Mouse (Mus musculus): Measurements from ENCODE around the gene Zfp367. TPM values are rescaled to one million over a fixed set of nuclear protein-coding genes. Genes with fewer than 3 reads are reported as not detected.

The Zfp367 gene
- total RNA-seq (2021) = 10 to 100 TPM; 21.0 to 25.3 TPM

DNA sequence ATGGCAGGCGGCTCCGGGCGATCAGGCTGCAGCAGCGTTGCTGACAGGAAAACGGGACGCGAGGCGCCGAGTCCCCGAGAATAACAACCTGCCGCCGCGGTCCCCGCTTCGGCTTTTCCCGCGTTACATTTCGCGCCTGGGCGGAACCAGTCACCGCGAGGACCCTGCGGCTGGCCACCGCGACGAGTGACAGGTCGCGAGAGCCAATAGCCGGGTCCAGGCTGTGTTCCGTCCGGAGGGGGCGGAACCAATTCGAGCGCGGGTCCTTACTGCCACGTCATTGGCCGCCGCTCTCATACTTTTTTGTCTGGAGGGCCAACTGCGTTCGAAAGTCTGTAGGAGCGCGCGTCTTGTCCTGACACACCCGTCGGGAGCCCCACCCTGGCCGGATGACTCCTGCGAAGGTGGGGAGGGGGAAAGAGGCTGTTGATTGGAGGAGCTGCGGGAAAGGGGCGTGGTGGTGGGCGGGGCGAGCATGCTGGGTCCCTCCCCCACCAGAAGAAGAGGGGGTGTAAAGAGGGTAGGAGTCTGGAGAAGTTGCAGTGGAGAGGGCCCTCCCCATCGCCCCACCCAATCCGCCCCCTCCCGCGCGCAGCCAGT is at the start of gene Zfp367:
Gene Zfp367 (minus strand): TSS at position 120 of the 600 bp plus-strand sequence.
- intact Hi-C loops (cut with DNase I) = loop anchor here (1.0 to 10.0 kb wide), 2 partner anchors 8 to 282 kb away; partner anchors contain the start of genes Cdk20 and Habp4

DNA sequence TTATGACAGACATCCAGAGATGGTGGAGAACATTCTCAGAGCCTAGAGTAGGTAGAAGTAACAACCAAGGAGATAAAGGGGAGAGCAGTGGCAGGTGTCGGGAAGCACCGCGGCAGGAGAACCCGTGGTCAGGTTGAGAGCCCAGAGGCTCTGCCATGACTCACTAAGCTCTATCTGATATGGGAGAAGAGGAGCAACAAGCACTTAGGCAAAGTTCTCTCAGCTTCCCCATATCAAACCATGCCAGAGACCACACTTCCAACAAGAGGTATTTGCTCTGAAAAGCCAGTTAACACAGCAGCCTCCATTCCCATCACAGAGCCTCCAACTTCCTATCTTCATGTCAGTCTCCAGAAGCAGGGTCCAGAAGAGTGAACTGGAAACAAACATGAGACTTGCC is 47.9 kb upstream of the Zfp367 start:
- intact Hi-C loops (cut with DNase I) = no loop called here

More for the DNA sequence above, at the start of gene Zfp367:
- peak; percentile 97 to 98 for DNase-seq (ENCODE audit: low spot score in 2 of 2)

DNA sequence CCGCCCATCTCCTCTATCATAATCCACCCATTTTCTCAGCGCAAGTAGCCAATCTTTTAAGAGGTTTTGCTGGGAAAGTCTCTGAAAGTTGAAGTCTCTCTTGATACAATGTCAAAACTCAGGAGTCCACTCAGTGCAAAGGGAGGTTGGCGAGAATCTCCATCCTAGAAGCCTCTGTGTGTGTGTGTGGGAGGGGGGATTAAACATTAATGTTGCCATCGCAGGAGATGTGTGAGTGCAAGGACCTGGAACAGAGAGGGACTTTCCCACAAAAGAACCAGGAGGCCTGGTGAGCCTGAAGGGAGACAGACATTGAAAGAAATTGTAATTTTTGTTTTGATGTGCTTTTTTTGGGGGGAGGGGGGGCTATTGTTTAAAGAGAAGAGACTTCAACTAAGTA is 45.3 kb upstream of the Zfp367 start:
- DNase-seq (ENCODE audit: low spot score in 2 of 2) = no peak
- intact Hi-C loops (cut with DNase I) = no loop called here

More for the DNA sequence above, 47.9 kb upstream of the Zfp367 start:
- no peak for DNase-seq (ENCODE audit: low spot score in 2 of 2)

DNA sequence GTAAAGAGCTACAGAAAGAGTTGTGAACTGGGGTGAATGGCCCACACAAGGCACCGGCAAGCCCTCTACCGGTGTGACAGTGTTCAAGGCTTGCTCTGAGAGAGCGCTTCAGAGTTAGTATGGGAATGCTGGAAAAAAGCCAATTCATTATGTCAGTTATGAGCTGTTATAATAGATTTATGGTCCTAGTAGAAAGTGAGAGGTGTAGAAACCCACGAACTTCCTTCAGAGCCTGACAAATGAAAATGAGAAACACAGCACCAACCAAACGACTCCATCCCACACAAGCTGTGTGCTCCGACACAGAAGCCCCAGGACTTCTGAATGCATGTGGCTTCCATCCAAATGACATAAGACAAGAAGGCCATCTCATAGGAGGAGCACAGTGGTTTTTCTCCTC is 44.9 kb upstream of the Zfp367 start:
- DNase-seq (ENCODE audit: low spot score in 2 of 2) = no peak

DNA sequence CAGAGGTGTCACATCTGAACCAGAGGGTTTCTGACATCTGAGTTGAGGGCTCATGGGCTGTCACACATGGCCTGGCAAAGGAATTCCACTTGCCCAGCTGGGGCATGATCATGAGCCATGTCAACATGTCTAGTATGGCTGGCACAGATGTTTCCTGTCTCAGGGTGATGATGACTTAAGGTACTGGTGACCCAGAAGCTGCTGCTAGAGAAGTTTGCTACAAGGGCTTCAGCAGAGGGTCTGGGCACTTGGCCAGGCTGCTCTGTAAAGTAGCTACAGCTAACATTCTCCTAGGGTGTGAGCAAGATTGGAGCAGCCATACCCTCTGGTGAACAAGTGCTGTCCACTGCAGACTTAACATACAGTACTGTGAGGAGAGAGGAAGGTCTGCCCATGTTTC is 34.1 kb upstream of the Zfp367 start:
- intact Hi-C loops (cut with DNase I) = no loop called here

More for the DNA sequence above, 44.9 kb upstream of the Zfp367 start:
- intact Hi-C loops (cut with DNase I) = no loop called here

DNA sequence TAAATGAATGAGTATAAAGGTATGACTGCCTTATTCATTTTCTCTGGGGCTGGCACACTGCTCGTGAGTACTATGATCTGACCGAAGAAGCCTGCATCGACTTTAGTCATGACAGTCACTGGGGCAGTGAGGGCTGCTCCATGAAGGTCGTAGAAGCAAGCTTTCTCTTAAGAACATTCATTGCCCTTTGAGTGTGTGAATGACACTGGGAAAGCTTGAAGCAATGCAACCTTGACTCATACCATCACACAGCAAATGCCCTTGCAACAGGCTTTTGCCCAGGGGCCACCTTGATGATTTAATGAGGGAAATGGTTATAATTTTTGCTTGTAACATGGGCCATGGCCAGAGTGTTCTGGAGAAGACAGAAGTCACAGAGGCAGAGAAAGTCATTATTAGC is 33.5 kb upstream of the Zfp367 start:
- intact Hi-C loops (cut with DNase I) = no loop called here
- no peak for DNase-seq (ENCODE audit: low spot score in 2 of 2)

More for the DNA sequence above, 34.1 kb upstream of the Zfp367 start:
- DNase-seq (ENCODE audit: low spot score in 2 of 2) = no peak

DNA sequence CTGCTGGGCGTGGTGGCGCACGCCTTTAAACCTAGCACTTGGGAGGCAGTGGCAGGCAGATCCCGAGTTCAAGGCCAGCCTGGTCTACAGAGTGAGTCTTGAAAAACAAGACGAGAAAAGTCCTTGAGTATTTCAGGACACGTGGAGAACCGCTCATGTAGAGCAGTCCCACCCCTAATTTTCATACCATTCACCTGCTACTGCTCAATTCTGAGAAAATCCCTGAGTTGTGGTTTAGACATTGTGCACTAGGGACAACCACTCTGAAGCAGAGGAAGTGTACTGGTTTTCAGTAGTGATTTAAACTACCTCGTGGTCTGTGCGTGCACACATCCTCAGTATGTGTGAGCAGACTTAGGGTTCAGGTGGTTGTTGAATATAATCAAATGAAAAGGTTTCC is 32.6 kb upstream of the Zfp367 start:
- intact Hi-C loops (cut with DNase I) = no loop called here
- DNase-seq (ENCODE audit: low spot score in 2 of 2) = no peak

DNA sequence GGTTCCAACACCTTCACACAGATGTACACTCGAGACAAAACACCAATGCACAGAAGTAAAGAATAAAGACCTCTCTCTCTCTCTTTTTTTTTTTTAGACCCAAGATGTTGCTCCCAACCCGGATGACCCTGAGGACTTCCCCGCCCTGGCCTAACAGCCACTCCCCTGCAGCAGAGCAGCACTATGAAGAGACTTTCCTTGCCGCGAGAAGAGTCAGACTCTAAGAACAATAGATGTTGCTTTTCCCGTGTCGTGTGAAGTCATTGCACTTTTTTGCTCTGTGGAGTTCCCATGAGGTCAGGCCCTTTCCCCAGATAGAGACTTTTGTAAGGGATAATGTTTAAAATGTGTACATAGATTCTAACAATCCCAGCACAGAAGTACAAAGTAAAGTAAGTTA is 32.2 kb upstream of the Zfp367 start:
- no peak for DNase-seq (ENCODE audit: low spot score in 2 of 2)
- intact Hi-C loops (cut with DNase I) = no loop called here

DNA sequence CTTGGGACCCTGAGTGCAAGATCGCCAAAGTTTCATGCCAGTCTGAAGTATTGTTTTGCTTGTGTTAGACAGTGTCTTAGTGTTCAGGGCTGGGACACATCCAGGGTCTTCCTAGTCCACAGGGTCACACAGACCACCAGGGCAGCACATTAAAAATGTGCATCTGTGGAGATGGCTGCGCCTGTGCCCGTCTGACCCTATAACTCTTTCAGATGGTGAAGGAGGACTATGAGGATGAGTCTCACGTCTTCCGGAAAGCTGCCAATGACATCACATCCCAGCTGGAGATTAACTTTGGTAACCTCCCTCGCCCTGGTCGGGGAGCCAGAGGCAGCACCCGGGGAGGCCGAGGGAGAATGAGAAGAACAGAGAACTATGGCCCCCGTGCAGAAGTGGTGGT is 31.4 kb upstream of the Zfp367 start:
- intact Hi-C loops (cut with DNase I) = no loop called here
- no peak for DNase-seq (ENCODE audit: low spot score in 2 of 2)

DNA sequence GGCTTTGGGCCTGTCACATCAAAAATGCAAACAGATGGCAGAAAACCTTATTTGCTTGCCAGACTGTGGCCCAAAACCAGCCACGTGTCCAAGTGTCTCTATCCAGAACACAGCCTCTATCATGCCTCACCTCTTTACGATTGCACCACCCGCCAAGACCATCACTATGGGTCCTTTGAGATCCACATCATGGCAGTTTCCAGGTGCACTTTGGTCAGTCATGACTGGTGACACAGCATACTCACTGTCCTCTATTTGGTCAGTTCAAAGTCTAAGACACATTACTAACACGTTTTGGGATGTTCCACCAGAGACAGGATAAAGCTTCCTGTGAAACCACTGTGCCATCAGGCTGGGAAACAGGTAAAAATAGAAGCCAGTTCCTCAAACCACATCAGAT is 30.6 kb upstream of the Zfp367 start:
- no peak for DNase-seq (ENCODE audit: low spot score in 2 of 2)
- intact Hi-C loops (cut with DNase I) = no loop called here

DNA sequence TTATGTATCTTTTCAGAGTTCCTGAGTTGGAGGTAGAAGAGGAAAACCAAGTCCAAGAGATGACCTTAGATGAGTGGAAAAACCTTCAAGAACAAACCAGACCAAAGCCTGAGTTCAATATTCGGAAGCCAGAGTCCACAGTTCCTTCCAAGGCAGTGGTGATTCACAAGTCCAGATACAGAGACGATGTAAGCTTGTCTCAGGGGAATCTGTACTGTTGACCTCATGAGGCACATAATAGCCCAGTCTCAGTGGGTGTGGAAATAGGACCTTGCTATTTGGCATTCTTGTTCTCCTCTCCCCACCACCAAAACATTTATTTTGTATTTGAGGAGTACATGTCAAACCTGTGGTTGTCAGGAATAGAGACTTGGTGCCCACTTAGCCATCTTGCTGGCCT is 29.1 kb upstream of the Zfp367 start:
- no peak for DNase-seq (ENCODE audit: low spot score in 2 of 2)
- intact Hi-C loops (cut with DNase I) = no loop called here

DNA sequence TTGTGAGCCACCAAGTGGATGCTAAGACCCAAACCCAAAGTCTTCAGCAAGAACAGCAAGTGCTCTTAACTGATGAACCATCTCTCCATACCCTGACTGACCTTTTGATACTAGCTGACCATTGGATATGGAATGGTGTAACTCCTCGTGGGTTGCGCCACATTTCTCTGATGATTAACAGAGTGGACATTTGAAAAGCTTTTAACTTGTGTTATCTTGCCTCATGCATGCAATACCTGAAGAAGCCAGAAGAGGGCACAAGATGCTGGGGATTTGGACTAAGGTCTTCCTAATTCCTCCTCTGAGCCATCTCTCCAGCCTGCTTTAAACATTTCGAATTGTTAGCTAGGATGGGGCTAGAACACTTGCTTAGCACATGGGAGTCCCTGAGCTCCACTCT is 27.9 kb upstream of the Zfp367 start:
- intact Hi-C loops (cut with DNase I) = loop anchor here (2.0 kb wide), 1 partner anchor 126 kb away; no protein-coding TSS in a partner anchor
- DNase-seq (ENCODE audit: low spot score in 2 of 2) = peak; percentile 54 to 59

DNA sequence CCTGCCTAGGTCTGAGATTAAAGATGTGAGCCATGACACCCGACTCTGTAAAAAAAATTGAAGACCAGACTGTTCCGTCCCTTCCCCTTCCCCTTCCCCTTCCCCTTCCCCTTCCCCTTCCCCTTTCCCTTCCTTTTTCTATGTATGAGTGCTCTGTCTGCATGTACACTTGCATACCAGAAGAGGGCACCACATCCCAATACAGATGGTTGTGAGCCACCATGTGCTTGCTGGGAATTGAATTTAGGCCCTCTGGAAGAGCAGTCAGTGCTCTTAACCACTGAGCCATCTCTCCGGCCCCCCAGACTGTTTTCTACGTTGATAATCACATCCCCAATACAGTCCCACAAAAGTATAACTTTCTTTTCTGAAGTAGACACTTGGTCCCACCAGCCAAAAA is 27.3 kb upstream of the Zfp367 start:
- intact Hi-C loops (cut with DNase I) = loop anchor here (2.0 kb wide), 1 partner anchor 127 kb away; no protein-coding TSS in a partner anchor

DNA sequence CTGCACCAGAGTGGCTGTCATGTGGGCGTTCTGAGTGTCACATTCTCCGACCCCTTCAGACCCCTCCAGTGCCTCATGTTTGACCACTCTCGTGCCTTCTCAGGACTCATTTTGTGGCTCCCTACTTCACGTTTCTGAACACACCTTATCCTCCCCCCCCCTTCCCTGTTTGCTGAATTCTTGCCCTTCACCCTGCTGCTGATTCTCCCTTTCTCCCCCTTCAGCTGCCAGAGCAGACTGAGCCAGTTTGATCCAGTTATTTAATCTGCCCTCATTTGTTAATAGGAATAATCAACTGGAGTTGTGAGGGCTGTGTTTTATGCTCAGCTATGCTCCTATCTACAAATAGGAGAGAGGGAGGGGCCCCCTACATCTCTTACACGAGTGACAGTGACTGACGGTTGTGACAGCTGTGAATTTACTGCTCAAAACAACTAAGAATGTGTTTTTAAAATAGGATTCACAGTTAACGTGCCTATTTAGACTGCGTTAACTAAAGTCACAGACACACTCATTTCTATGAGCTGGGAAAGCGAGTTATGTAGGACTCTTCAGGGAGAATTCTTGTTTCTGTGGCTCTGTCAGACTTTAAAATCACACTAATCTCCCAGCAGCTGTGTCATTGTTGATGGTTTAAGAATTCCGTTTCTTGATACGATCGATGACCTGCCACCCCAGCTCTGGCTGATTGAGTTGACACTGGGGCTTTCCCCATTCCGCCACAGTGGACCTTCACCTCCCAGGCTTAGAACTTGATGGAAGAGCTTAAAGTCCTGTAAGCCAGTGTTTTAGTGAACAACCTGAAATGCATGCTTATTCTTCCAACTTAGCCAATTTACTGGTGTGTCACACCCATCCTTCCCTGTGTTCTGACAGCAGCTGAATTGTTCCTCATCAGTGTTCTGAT is 26.0 kb upstream of the Zfp367 start:
- intact Hi-C loops (cut with DNase I) = no loop called here
- DNase-seq (ENCODE audit: low spot score in 2 of 2) = no peak

More for the DNA sequence above, 27.3 kb upstream of the Zfp367 start:
- no peak for DNase-seq (ENCODE audit: low spot score in 2 of 2)

DNA sequence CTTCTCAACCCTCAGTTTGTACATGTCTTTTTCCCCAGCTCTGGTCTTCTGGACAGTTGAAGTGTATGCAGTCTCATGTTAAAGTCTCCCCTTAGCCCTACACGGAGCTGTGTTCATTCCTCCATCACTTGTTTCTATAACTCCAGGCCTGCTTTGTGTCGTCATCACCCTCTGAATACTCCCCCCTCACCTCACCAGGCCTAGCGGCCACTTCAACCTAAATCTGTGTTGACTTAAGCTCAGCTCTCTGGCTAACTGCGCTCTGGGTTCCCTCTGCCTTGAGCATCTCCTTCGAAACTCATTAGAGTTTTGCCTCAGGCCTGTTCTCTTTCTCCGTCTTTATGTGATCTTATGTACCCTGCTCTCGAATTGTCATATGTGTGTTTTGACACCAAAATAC is 25.0 kb upstream of the Zfp367 start:
- intact Hi-C loops (cut with DNase I) = no loop called here
- no peak for DNase-seq (ENCODE audit: low spot score in 2 of 2)

DNA sequence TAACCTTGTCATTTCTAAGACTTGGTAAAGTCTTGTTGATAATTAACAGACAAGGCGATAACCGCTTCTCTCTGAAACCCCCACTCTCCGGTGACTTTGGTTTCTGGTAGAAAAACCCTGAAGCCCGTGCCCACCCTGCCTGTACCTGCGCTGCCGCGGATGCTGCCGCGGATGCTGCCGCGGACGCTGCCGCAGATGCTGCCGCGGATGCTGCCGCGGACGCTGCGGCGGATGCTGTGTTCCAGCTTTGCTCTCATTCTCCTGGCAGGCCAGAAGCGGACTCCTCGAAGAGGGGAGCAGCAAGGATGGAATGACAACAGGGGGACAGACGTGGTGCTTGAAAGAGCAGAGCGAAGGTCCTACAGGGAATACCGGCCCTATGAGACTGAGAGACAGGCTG is 16.7 kb upstream of the Zfp367 start:
- intact Hi-C loops (cut with DNase I) = no loop called here
- no peak for DNase-seq (ENCODE audit: low spot score in 2 of 2)

DNA sequence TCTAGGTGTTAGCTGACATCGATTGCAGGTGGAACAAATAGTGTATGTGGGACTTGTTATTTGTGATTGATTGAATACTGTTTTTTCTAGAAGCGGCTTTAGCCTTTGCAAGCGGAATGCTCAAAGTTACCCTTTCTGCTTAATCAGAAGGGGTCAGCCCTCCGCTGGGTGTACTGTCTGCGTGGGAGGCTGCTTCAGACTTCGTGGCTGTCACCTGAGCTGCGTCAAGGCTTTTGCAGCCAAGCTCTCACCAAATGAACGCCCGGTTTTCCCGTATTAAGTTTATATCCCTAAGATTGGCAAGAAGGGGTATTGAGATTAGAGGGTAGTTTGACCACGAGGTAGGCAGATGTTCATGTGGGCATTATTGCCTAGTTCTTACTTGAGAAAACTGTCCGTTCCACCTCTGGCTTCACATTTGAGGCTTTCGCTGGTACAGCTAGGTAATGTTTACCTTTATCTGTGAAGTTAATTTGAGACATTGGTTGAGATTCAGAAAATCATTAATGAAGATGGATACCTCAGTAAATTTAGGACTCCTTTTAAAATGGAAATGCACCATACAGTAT is 10.2 kb upstream of the Zfp367 start:
- peak in 1 of 2 experiments; percentile 38 for DNase-seq (ENCODE audit: low spot score in 2 of 2)
- intact Hi-C loops (cut with DNase I) = loop anchor here (5.0 kb wide), 2 partner anchors 144 to 596 kb away; no protein-coding TSS in a partner anchor

DNA sequence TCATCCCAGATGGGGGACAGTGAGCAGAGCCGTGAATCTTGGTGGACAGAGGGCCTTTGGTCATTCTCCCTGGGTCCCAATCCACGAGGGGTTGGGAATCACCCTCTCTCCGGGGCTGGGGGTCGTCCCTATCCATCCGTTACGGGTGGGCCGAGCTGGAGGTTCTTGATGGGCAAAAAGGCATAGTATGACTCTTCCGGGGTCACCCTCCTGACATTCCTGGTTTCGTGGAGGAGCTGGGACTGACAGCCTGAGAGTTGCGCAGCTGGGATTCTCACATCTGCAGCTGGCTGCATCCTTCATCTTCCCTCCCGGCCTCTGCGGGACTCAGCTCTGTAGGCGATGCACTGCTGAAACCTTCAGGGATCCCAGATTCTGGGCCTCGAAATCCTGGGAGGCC is 9.6 kb upstream of the Zfp367 start:
- intact Hi-C loops (cut with DNase I) = loop anchor here (5.0 kb wide), 2 partner anchors 145 to 595 kb away; no protein-coding TSS in a partner anchor

DNA sequence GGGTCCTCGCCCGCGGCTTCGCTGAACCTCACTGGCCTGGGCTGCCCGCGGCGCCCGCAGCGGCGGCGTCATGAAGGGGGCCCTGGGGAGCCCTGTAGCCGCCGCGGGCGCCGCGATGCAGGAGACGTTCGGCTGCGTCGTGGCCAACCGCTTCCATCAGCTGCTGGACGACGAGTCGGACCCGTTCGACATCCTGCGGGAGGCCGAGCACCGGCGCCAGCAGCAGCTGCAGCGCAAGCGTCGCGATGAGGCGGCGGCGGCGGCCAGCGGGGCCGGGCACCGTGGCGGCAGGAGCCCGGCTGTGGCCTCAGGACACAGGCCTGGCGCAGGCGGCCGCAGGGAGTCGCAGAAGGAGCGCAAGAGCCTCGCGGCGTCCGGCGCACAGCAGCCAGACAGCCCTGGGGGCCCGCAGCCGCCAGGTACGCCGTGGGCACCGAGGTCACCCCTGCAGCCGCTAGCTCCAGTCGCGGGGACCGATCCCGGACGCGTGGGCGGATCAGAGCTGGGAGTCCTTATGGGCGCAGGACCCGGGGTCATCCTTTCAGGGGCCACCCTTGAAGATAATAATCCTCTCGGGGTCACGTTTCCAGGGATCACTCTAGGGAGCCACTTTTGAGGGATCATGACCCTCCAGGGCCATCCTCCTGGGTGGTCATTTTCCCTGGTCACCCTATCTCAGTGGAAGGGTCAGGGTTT is 9.1 kb upstream of the Zfp367 start:
- intact Hi-C loops (cut with DNase I) = loop anchor here (1.0 to 5.0 kb wide), 3 partner anchors 9 to 595 kb away; partner anchors contain the start of gene Zfp367
- DNase-seq (ENCODE audit: low spot score in 2 of 2) = peak in 1 of 2 experiments; percentile 24

More for the DNA sequence above, 9.6 kb upstream of the Zfp367 start:
- peak; percentile 39 to 46 for DNase-seq (ENCODE audit: low spot score in 2 of 2)

DNA sequence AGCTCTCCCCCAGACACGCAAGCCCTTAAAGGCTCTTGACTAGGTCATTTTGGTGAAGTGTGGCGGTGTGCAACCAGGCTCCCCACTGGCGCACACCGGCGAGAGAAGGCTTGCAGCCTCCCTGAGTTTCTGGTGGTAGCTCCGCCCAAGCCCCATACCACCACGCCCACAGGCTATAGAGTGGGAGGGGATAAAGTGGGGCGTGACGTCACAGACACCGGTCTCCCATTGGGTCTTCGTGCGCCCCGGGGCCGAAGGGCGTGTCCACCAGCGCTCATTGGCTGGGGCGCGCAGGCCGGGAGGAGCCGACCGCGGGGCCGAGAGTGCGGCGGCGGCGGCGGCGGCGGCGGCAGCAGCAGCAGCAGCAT is 8.5 kb upstream of the Zfp367 start, which contains the start of gene Habp4:
Gene Habp4 (plus strand): TSS at position 277 of the 368 bp plus-strand sequence.
- peak; percentile 99 for DNase-seq (ENCODE audit: low spot score in 2 of 2)
- intact Hi-C loops (cut with DNase I) = loop anchor here (1.0 to 5.0 kb wide), 3 partner anchors 8 to 594 kb away; partner anchors contain the start of gene Zfp367
